Mouse (Mus musculus) heart, embryonic 16.5 days (tissue): ENCODE data around the gene Gon4l. TPM values are rescaled to one million over a fixed set of nuclear protein-coding genes. Genes with fewer than 3 reads are reported as not detected.
A peak's percentile ranks its signal among the peaks of the same experiment; 100 is the strongest.

Experiments
- ATAC-seq: fragments of 200-750 bp; cut with Nextera tagmentation; replicated peaks from 2 replicates; pipeline ENCODE4 v1.8.0; 2017; ENCODE audit warnings: moderate number of reproducible peaks; ENCODE audit not compliant: insufficient read depth, low FRiP score; ENCODE audit errors: extremely low read depth
- H3K27ac ChIP-seq: fragments of 300-500 bp; sonication (generic); 2 replicates; pipeline ENCODE4 v1.5.1; 2014; ENCODE audit warnings: mild to moderate bottlenecking, low read length, control low read depth, moderate library complexity
- H3K27me3 ChIP-seq: fragments of 300-500 bp; sonication (generic); 2 replicates; pipeline ENCODE4 v1.6.1; 2014; ENCODE audit warnings: low read length, mixed read lengths; ENCODE audit not compliant: control insufficient read depth, insufficient read depth
- H3K36me3 ChIP-seq: fragments of 300-500 bp; sonication (generic); 2 replicates; pipeline ENCODE4 v1.6.1; 2014; ENCODE audit not compliant: control insufficient read depth, insufficient read depth
- H3K4me1 ChIP-seq: fragments of 300-500 bp; sonication (generic); 2 replicates; pipeline ENCODE4 v1.6.1; 2014; ENCODE audit warnings: low read length, mixed read lengths; ENCODE audit not compliant: control insufficient read depth, insufficient read depth
- H3K4me2 ChIP-seq: fragments of 300-500 bp; sonication (generic); 2 replicates; pipeline ENCODE4 v1.6.1; 2014; ENCODE audit warnings: low read depth, mild to moderate bottlenecking, control low read depth, low read length
- H3K4me3 ChIP-seq: fragments of 300-500 bp; sonication (generic); 2 replicates; pipeline ENCODE4 v1.5.1; 2014; ENCODE audit warnings: mild to moderate bottlenecking, control low read depth, low read length
- H3K9ac ChIP-seq: fragments of 300-500 bp; sonication (generic); 2 replicates; pipeline ENCODE4 v1.6.1; 2014; ENCODE audit warnings: low read length, control low read depth
- H3K9me3 ChIP-seq: fragments of 300-500 bp; sonication (generic); replicated peaks from 2 replicates; pipeline ENCODE4 v1.6.1; 2016; ENCODE audit warnings: low read length; ENCODE audit not compliant: control insufficient read depth
- WGBS: fragments of 180-500 bp; shearing (Covaris S2); extraction: QIAGEN DNeasy Blood & Tissue Kit; methylation state at CpG from one replicate; pipeline ENCODE4 v1.1.7; 2014; 5-methylcytosine and 5-hydroxymethylcytosine counted together
- polyA plus RNA-seq: library from polyadenylated mRNA; unstranded; fragments of >200 nt; fragmentation: Nextera tagmentation; extraction: Ambion mirVana; gene quantifications from 2 replicates; pipeline ENCODE4 v1.2.1, GENCODE M21; 2015

Gene Gon4l
- polyA plus RNA-seq, 1 experiment from 2014 or later, result 6.9 TPM

GRCm38 (mm10) chr3:88904803-88905202 lies 69.8 kb downstream of the Gon4l start:
- no peak for ATAC-seq

GRCm38 (mm10) chr3:88905209-88905608 lies 70.2 kb downstream of the Gon4l start:
- 82% methylated on average over 6 of the region's 6 CpGs for WGBS

More at GRCm38 (mm10) chr3:88904803-88905202, 69.8 kb downstream of the Gon4l start:
- Histone ChIP-seq H3K9ac (no peak overlapping the region), H3K4me1 (no peaks in the 10 kb centered on the region), H3K4me3 (no peak overlapping the region), H3K9me3 (no peaks in the 10 kb centered on the region), H3K27me3 (no peaks in the 10 kb centered on the region), H3K36me3 (peaks cover 71% of the 10 kb centered on the region), H3K27ac (no peak overlapping the region), H3K4me2 (no peak overlapping the region)
- 94% methylated on average over 3 of the region's 3 CpGs for WGBS

DNA sequence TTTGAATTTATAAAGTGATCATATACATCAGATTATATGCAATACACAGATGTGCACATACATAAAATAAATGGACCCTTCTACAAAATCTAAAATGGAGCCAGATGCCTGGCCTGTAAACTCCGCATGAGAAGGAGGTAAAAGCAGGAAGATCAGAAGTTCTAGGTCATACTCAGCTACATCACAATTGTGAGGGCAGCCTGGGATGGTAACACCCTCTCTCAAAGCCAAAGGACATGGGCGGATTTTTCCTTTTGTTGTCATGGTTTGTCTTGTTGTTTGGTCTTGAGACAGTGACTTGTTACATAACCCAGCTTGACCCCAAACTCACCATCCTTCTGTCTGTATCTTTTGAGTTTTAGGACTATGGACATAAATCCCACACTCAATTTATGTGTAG lies 70.7 kb downstream of the Gon4l start:
- Histone ChIP-seq H3K9ac (no peak overlapping the region), H3K4me2 (no peak overlapping the region), H3K9me3 (no peaks in the 10 kb centered on the region), H3K4me1 (no peaks in the 10 kb centered on the region), H3K36me3 (peaks cover 76% of the 10 kb centered on the region), H3K27ac (no peak overlapping the region), H3K4me3 (no peak overlapping the region), H3K27me3 (no peaks in the 10 kb centered on the region)
- no peak for ATAC-seq
- 92% methylated on average over 2 of the region's 2 CpGs for WGBS

More at GRCm38 (mm10) chr3:88905209-88905608, 70.2 kb downstream of the Gon4l start:
- H3K36me3 ChIP-seq, result peaks cover 74% of the 10 kb centered on the region
- H3K27me3 ChIP-seq, result no peaks in the 10 kb centered on the region
- no peak for ATAC-seq
- H3K27ac ChIP-seq, result no peak overlapping the region
- no peak overlapping the region for H3K4me2 ChIP-seq
- H3K4me3 ChIP-seq, result no peak overlapping the region
- no peak overlapping the region for H3K9ac ChIP-seq
- no peaks in the 10 kb centered on the region for H3K9me3 ChIP-seq
- H3K4me1 ChIP-seq, result no peaks in the 10 kb centered on the region

DNA sequence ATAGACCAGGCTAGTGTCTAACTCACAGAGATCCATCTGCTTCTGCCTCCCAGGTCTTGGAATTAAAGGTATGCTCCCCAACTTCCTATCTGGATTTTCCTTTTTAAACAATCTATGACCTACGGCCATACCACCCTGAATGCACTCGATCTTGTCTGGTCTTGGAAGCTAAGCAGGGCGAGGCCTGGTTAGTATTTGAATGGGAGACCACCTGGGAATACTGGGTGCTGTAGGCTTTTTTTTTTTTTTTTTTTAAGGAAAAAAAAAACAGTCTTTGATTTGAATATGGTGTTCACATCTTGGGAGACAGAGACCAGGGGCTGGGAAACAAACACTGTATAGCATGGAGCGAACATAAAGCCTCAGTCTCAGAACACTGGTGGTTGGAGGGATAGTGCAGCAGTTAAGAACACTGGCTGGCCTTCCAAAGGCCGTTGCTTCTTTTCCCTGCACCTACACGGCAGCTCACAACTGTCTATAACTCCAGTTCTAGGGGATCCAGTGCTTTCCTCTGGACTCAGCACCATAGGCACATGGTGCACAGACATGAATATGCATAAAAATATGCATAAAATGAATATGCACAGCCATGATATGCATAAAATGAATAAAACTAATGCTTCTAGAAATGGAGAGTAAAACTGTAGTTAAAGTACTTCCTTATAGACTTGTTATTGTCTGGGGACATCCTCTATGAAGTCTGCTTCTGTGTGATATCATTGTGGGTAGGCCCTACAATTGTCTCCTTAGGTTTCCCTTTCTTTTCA lies 71.5 kb downstream of the Gon4l start:
- Histone ChIP-seq H3K27me3 (no peaks in the 10 kb centered on the region), H3K9me3 (no peaks in the 10 kb centered on the region), H3K36me3 (peaks cover 77% of the 10 kb centered on the region), H3K9ac (no peak overlapping the region), H3K27ac (no peak overlapping the region), H3K4me2 (no peak overlapping the region), H3K4me1 (no peaks in the 10 kb centered on the region), H3K4me3 (no peak overlapping the region)
- ATAC-seq, result no peak
- 84% methylated on average over 6 of the region's 6 CpGs for WGBS

- no peaks in the 10 kb centered on the region for H3K9me3 ChIP-seq
- H3K27me3 ChIP-seq, result no peaks in the 10 kb centered on the region
- H3K4me3 ChIP-seq, result peak overlapping the region; percentile 72; the same call in 1 of the 2 replicates
- H3K4me1 ChIP-seq, result peaks cover 11% of the 10 kb centered on the region
- H3K4me2 ChIP-seq, result peak overlapping the region; percentile 75
- no peak for ATAC-seq
- H3K36me3 ChIP-seq, result peaks cover 42% of the 10 kb centered on the region
- 89% methylated on average over 7 of the region's 7 CpGs for WGBS
- H3K27ac ChIP-seq, result no peak overlapping the region
- no peak overlapping the region for H3K9ac ChIP-seq
These were observed 77.6 kb downstream of the Gon4l start for GRCm38 (mm10) chr3:88912585-88912984.

- peak; percentile 96 for ATAC-seq
- WGBS, result under 1% methylated on average over 62 of the region's 62 CpGs
- peak within 1 kb of the TSS; percentile 88 for H3K27ac ChIP-seq
These were observed 78.7 kb downstream of the Gon4l start, which contains the start of gene Msto1 for GRCm38 (mm10) chr3:88913511-88914383. Msto1 (minus strand) TSS chr3:88913999.

GRCm38 (mm10) chr3:88914384-88914810 lies 79.4 kb downstream of the Gon4l start:
- no peak for ATAC-seq
- Histone ChIP-seq H3K4me3 (peak overlapping the region; percentile 72), H3K27me3 (no peaks in the 10 kb centered on the region), H3K36me3 (peaks cover 27% of the 10 kb centered on the region), H3K27ac (peak overlapping the region; percentile 88), H3K9me3 (no peaks in the 10 kb centered on the region), H3K4me1 (peaks cover 11% of the 10 kb centered on the region), H3K4me2 (peak overlapping the region; percentile 75), H3K9ac (peak overlapping the region; percentile 82)
- WGBS, result 21% methylated on average over 8 of the region's 8 CpGs

More at GRCm38 (mm10) chr3:88913511-88914383, 78.7 kb downstream of the Gon4l start, which contains the start of gene Msto1:
- Histone ChIP-seq H3K9ac (peak within 1 kb of the TSS; percentile 82), H3K4me2 (peak within 1 kb of the TSS; percentile 75), H3K4me3 (peak within 1 kb of the TSS; percentile 72), H3K27me3 (no peaks in the 10 kb centered on the region), H3K4me1 (peaks cover 11% of the 10 kb centered on the region), H3K9me3 (no peaks in the 10 kb centered on the region), H3K36me3 (peaks cover 32% of the 10 kb centered on the region)

GRCm38 (mm10) chr3:88918981-88919380 lies 84.0 kb downstream of the Gon4l start:
- no peak overlapping the region for H3K9ac ChIP-seq
- ATAC-seq, result no peak
- H3K4me2 ChIP-seq, result no peak overlapping the region
- H3K4me3 ChIP-seq, result no peak overlapping the region
- H3K36me3 ChIP-seq, result peaks cover 23% of the 10 kb centered on the region
- peaks cover 22% of the 10 kb centered on the region for H3K4me1 ChIP-seq
- no peaks in the 10 kb centered on the region for H3K27me3 ChIP-seq
- WGBS, result 77% methylated on average over 13 of the region's 13 CpGs
- no peak overlapping the region for H3K27ac ChIP-seq
- H3K9me3 ChIP-seq, result peaks cover 17% of the 10 kb centered on the region
